Mouse (Mus musculus) 416B (cell line): Measurements from ENCODE around the gene Tspo2.

Experiments used
- DNase-seq: peaks from one replicate; pipeline ENCODE4 v3.0.0; 2011; ENCODE audit warnings: low read depth

Gene Tspo2

DNA sequence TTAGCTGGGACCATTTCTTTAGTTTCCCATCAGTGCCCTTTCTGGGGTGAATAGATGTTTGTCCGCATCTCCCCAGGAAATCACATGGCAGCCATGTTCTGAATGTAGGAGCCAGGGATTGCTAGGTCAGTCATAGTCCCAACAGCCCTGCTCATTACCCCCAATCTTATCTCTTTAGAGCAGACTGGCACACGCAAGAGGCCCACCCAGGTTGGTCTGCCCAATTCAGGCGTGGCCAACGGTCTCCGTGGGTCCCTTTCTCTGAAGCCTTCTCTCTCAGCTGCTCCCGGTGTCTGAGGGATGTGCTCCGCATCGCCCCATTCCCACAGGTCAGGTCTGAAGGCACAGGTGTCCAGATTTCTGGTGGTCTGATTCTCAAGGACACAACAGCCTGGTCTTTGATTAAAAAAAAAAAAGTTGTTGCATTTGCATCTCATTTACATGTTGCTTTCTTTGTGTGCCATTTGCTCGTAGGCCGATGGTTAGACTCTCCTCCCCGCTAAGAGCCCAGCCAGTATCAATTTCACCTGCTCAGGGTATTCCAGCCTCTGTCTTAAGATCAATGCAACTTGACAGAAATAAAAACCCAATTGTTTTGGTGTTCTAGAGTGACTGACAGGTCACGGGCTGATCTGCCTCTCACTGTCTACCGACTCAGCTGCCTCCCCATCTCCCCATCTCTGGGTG, 513 bp downstream of the Tspo2 start:
- DNase-seq: no peak

DNA sequence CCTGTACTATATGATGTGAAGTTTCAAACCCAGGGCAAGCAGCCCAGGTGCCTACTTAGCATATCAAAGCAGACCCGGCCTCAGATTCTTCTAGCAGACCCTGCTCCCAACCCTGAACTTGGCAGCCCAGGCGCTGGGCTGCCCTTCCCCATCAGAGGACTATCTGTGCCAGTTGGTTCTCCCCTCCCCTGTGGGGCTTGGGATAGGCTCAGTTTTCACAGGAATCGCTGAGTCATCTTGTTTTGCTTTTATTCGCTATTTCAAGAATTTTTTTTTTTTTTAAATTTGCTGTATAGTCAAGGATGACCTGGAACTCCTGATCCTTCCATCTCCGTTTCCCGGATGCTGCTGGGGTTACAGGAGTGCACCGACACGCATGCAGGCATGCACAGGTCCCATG, 3.6 kb downstream of the Tspo2 start:
- DNase-seq: peak; percentile 45

DNA sequence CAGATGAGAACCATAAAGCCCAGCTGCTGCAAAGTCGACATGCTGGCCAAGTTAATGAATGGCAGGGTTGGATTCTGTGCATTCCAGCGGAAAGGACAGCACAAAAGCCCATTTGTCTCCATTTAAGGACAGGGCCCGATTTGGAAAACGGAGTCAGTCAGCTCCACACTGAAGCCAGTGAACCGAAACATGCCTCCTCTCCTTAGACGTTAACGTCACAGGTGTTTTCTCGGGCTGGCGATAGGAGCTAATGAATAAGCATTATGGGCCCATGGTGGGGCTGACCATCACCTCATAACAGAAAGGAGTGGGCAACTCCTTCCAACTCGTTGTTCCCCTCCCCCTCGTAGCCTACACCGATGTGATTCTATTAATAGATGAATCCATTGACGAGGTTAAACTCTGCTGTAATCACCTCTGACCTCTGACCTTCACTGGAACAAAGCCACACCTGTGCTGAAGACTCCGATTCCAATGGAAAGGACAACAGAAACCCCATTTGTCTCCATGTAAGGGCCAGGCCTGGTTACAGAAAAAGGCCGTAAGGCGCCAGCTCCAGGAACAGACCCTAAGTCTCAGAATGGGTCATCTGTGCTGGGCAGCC, 7.7 kb downstream of the Tspo2 start:
- DNase-seq: no peak

DNA sequence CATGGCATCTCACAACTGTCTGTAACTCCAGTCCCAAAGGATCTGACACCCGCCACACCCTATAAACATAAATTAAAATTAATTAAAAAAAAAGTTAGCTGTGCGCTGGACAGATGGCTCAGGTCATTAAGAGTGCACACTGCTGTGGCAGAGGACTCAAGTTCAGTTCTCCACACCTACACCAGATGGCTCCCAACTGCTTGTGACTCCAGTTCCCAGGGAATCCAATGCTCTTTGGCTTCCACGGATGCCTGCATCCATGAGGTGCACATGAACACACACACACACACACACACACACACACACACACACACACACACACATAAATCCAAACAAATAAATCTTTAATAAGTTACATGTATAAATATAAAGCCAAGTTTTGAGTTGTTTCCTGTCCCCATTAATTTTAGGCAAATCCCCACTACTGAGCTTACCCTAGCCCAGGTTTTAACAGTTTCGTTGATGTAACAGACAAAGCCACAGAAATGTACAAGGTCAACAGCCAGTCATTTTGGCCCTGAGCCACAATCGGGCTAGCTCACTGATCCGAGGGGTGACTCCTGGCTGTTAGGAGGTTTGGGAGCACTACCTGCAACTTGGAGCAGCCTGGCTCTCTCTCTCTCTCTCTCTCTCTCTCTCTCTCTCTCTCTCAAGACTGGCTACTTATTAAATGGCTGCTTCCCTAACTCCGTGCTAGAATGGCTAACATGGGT, 8.4 kb downstream of the Tspo2 start:
- DNase-seq: peak; percentile 66

DNA sequence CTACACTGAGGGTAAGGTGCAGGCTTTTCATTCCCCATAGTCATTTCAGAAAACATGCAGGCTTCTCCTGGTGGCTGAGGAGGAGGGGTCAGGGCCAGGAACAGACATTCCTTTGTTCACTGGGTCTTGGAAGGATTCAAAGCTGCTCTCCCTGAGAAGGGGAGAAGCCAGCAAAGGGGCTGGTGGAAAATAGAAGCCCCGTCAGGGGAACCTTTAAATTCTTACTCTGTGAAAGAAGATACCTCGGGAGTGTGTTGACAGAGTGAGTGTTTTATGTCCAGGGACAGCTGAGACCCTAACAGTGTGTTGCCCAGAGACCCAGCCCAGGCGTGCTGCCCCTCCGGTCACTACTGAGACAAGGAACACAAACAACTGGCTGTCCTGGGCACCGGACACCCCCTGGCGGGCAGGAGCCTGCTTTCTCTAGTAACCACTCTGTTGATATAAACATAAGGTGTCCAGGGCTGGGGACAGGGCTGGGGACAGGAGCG, 13.9 kb downstream of the Tspo2 start:
- no peak for DNase-seq

DNA sequence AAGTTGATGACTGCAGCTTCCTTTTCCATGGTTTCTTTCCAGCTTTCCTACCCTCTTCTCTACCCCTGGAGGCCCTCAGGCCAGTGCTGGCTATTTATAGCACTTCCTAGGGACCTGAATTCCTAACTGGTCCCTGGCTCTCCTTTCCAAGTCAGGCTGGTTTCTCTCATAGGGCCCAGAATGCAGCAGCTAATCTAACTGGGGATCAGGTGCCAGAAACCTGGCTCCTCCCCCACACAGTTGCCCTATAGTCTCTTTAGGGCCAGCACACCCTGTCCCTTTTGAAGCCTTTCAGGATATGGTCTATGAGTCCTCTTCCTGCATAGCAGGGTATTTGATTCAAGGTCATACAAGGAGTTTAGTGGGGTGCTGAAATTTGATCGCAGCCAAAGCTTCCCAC, 14.8 kb downstream of the Tspo2 start:
- DNase-seq: peak; percentile 83

DNA sequence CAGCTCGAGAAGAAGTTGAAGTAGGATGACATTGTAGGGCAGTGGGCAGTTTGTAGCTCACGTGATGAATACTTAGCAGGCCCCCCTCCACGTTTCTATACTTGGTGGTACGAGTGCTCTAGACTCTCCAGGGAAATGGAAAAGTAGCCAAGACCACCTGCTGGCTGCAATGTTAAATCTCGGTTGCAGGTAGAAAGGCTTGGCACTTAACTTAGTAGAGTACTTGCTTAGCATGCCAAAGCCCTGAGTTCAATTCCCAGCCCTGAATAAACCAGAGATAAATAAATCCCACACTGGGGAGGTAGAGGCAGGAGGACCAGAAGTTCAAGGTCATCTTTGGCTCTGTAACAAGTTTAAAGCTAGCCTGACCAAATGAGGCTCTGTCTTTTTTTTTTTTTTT, 16.8 kb downstream of the Tspo2 start:
- DNase-seq: no peak

DNA sequence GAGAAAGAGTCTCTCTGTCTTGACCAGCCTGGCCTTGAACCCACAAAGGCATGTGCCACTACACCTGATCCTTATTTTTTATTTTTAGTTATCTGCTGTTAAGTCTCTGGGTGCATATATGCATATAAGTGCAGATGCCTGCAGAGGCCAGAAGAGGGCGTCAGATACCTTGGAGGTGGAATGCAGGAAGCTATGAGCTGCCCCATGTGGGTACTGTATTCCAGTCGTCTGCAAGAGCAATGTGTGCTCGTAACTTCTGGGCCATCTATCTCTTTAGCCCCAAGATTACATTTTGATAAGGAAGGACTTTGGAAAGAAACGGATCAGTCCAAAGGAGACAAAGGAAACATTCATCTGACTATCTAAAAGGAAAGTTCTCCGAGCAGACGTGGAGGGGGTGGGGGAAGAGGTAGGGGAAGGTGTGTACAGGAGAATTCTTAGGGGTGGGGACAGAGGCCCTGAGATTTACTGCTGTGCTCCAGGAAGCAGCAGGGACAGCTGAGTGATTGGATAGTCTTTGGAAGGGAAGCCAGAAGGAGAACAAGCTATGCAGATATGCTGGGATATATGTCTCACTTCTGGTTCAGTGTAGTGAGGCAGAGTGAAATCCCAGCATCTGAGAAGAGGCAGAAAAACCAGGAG, 17.5 kb downstream of the Tspo2 start:
- peak; percentile 50 for DNase-seq

DNA sequence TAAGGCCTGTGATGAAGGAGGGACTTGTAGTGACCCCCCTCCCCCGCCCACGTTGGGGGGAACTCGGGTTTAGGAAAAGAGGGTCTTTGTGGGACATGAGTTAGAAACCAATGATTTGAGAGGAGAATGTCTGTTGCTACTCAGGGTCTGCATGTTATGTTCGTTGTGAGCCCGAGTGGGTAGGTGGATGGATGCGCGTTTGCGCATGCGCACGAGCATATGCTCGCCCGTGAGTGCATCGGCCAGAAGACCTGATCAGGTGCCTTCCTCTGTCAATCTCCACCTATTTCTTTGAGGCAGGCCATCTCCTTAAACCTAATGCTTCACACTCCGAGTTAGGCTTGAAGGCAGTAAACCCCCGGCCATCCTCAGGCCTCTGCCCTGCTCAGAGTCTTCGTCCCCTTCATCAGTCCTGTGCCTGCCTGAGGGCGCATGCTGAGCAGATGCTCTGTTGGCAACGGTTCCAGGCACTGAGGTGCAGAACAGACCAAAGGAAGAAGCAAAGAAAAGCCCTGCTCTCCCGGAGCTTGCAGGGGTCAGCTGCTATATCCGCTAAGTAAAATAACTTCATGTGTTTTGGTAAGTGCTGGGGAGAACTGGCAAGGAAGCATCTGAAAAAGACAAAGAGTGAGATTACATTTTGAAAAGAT, 18.2 kb downstream of the Tspo2 start:
- DNase-seq: no peak

DNA sequence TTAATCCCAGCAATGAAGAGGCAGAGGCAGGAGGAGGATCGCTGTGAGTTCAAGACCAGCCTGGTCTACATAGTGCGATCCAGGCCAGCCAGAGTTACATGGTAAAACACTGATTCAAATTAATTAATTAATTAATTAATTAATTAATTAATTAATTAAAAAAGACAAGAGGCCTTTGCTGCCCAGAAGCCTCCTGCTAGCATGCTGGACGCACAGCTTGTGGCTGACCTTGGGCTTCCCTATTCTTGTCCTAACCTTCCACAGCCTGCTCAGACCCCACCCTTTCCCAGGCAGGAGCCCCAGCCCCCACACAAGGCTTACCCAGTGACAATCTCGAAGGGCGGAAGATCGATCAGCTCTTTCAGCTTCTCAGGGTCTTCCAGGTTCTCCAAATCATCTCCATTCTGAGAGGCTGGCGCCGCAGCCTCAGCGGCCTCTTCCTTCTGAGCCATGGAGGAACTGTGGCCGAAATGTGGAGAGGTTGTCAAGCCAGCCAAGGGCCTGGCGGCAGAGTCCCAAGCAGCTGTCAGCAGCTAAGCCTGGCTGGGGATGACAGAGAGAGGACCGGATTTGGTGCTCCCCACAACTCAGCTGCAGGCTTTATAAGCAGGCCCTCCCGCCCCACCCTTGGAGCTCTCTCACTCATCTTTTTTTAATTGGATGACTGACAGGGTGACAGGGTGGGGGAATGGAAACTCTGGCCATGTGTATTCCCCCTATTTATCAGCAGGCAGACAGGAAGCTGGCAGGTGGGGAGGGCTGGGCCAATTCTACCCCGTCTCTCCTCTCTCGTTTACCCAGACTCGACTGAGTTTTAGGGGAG, 19.0 kb downstream of the Tspo2 start, which contains the start of gene Apobec2:
TSS of gene Apobec2 (minus strand) at position 773 of the 823 bp plus-strand sequence.
- no peak for DNase-seq

DNA sequence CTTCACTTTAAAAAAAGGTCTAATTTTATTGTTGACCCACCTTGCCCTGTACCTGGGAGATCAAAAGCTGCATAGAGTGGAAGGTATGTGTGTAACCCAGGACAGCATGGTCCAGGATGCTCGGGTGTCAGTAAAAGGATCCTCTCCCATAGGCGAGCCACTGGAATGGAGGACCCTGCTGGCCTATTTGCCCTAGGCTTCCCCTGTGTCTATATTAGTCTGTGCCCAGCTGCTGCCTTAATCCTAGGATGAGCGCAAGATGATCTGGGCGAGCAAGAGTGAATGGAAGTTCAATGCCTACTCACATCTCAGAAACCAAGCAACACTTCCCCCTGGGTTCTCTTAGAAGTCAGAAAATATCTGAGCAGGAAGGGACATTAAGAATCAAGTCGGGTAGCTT, 20.3 kb downstream of the Tspo2 start:
- no peak for DNase-seq

DNA sequence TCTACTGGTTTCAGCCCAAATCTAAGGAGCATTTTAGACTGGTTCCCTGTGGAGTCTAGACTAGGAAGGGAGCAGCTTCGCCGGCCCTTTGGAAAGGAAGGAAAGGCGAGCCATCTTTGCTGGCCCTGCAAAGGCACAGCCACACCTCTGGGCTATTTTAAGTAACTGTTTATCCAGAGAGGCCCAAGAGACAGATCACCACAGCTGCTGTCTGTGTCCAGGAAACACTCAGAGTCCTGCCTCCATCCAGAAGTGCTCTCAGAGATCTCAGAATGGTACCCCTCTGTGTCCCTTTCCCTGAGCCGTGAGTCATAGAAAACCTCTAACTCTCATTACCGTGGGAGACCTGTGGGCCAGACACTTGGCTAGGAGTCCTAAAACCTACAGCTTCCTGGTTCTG, 20.9 kb downstream of the Tspo2 start:
- DNase-seq: no peak

DNA sequence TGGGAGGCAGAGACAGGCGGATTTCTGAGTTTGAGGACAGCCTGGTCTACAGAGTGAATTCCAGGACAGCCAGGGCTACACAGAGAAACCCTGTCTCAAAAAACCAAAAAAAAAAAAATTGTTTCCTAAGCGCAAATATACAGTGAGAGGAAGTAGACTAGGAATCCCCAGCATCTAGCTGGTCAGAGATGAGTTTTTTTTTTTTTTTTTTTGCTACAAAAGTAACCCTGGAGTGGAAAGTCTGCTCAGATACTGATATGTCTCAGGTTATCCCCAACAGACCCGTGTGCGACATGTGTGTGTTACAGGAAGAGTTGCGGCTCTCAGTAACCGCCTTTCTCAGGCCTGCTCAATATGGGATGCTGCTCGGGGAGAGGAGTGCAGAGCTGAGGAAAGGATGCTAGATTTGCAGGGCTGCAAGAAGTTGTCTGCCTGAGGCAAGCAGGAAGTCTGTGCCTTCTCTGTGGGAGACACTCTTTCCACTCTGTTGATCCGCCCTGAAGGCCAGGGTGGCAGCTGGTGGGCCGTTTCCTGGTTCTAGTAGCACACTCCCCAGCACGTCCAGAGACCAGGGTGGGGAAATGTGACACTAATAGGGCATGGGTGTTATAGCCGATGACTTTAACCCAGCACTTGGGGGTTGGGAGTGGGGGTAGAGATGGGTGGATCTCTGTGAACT, 23.3 kb downstream of the Tspo2 start:
- DNase-seq: peak; percentile 59

DNA sequence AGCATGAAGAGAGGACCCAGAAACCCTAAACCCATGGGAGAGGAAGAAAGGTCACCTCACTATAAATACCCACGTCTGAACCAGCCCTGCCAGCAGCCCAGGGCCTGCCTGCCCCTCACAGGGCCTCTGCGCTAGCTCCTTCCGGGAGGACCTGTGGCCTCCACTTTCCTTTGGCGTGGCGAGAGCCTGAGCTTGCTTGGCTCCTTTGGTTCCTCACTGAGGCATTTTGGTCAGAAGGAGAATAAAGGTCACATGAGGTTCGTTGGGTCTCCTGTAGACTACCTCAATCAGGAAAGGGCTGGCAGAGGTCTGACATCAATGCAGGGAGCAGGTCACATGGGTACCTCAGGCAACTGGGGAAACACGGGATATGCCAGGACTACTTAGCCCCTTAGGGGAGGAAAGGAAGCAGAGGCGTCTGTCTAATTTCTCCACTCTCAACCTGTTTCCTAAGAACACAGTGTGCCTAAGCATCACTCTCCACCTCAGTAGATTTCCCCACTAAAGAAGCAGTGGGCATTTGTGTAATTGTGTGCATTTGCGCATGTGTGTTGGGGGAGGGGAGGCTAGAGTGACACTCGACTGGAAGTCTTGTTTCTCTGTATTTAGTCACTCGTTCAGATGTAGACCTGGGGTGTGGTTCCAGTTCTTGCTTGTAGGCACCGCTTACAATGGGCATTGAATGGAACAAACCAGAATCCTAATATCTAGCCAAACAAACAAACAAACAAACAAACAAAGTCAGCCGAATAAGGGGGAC, 24.2 kb downstream of the Tspo2 start:
- DNase-seq: no peak

DNA sequence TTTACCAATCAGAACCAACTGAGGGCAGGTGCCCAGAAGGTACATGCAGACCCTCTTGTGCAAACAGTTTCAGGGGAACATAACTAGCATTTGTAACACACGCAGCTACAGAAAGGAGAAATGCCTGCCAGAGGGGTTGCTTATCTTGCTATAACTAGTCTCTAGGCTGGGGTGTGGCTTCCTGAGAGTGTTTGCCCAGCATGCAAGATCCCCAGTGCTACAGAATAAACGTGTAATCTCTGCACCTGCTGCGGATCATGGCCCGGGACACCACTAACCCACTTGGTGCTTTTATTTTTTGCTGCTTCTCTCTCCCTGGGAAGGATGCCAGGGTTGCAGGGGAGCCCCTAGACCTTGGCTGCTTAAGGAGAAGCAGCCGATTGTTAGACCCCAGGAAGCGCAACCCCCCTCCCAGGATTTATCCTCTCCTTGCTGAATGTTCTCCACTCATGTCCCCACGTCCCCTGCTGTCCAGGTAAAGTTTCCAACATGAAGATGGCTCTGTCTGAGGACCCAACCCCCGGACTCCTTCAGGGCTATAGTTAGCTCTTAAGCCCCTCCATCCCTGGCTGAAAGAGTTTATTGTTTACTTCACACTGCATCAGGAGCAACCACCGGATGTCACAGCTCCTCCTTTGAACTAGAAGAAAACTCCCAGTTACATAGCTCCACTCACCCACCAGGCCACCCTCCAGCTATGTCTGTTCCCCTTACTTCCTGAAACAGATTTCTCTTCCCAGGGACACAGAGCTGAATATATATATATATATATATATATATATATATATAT, 25.3 kb downstream of the Tspo2 start:
- peak; percentile 58 for DNase-seq

DNA sequence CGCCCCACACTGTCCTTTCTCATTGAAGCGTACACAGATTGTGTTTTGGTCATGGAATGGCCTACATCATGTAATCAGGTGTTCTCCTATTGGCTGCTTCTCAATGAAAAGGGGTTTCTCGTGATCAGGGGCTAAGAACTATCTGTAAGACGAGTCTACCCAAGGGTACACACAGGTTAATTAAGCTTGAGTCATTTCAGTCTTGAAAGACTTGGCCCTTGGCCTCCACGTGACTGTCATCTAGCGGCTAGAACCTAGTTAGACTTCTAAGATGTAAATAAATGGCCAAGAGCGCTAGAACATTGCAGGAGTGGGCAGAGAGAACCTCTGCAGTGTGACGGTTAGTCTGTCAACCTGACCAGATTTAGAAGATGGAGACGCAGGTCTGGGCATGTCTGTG, 27.1 kb downstream of the Tspo2 start:
- no peak for DNase-seq

DNA sequence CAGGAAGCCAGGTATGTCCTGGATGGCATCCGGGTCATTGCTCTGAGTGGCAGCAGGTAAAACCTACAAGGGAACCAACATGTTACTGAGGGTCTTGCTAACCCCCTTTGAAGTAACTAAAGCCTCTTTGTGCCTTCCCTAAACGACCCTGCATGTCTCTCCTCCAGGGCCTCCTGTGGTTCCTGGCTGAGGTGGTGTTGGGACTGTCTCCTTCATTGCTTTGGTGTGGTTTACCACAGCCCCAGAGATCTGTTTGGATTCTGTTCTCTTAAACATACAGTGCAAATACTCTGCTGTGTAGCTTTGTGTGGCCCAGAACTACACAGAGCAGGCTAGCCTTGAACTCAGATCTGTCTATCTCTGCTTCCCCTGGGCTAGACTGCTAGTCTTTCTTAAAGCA, 31.8 kb downstream of the Tspo2 start:
- DNase-seq: peak; percentile 51

DNA sequence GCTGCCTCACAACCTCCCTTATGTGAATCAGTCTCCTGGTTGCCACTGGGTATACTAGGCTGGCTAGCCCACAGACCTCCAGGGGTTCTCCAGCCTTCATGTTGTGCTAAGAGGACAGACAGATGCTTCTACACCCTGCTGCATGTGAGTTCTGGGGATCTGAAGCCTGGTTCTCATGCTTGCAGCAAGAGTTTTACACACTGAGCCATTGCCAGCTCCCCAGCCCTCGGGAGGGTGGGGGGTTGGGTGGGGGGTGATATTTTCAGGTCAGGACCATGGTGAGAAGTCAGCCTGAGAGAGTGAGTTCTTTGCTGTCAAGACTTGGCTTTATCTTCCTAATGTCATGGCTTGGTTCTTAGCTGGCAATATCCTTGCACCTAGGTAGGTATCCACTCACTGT, 32.5 kb downstream of the Tspo2 start:
- no peak for DNase-seq

DNA sequence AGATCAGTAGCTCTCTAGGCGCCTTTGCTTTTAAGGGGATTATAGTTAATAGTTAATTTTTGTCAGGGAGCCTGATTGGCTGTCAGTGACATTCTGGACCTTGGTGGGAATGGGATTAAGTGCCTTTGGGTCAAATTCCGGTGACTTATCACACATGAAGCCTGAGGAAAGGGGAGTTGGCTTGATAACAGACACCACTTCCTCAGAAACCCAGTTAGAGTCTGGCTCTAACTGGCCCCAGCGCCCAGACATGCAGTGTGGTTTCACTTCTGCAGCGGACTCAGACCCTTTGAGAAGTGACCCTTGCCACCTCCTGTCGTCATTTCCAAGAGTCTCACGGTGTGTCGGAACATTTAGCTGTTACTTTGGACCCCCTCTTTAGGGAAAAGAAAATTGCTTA, 33.1 kb downstream of the Tspo2 start:
- peak; percentile 89 for DNase-seq
